Mouse (Mus musculus) neural tube, embryonic 12.5 days (tissue): Measurements from ENCODE around the gene Ldlrad3. TPM values are rescaled to one million over a fixed set of nuclear protein-coding genes. Genes with fewer than 3 reads are reported as not detected.

ENCODE experiments used
- ATAC-seq: fragments of 200-750 bp; cut with Nextera tagmentation; 2 replicates; pipeline ENCODE4 v1.8.0; 2017; ENCODE audit warnings: low read depth, mild to moderate bottlenecking, moderate TSS enrichment, moderate library complexity; ENCODE audit not compliant: low FRiP score
- H3K27ac ChIP-seq: fragments of 300-500 bp; sonication (generic); 2 replicates; pipeline ENCODE4 v1.5.1; 2016
- H3K27me3 ChIP-seq: fragments of 300-500 bp; sonication (generic); replicated peaks from 2 replicates; pipeline ENCODE4 v1.6.1; 2016; ENCODE audit warnings: mild to moderate bottlenecking
- H3K36me3 ChIP-seq: fragments of 300-500 bp; sonication (generic); 2 replicates; pipeline ENCODE4 v1.6.1; 2016; ENCODE audit warnings: mild to moderate bottlenecking
- H3K4me1 ChIP-seq: fragments of 300-500 bp; sonication (generic); 2 replicates; pipeline ENCODE4 v1.6.1; 2016
- H3K4me2 ChIP-seq: fragments of 300-500 bp; sonication (generic); replicated peaks from 2 replicates; pipeline ENCODE4 v1.6.1; 2016; ENCODE audit warnings: mild to moderate bottlenecking
- H3K4me3 ChIP-seq: fragments of 300-500 bp; sonication (generic); 2 replicates; pipeline ENCODE4 v1.5.1; 2016
- H3K9ac ChIP-seq: fragments of 300-500 bp; sonication (generic); 2 replicates; pipeline ENCODE4 v1.6.1; 2016; ENCODE audit warnings: mild to moderate bottlenecking
- H3K9me3 ChIP-seq: fragments of 300-500 bp; sonication (generic); 2 replicates; pipeline ENCODE4 v1.6.1; 2016; ENCODE audit warnings: mild to moderate bottlenecking
- WGBS: fragments of 180-500 bp; shearing (Covaris S2); methylation state at CpG from one replicate; pipeline ENCODE4 v1.1.7; 2016; 5-methylcytosine and 5-hydroxymethylcytosine counted together
- polyA plus RNA-seq: library from polyadenylated mRNA; unstranded; fragments of >200 nt; fragmentation: Nextera tagmentation; extraction: Ambion mirVana; gene quantifications from 2 replicates; pipeline ENCODE4 v1.2.1, GENCODE M21; 2016

The Ldlrad3 gene
- polyA plus RNA-seq, 1 experiment from 2014 or later: 57.9 TPM

GRCm38 (mm10) chr2:101966017-101966416, 220.2 kb downstream of the Ldlrad3 start:
- H3K4me3 ChIP-seq: no peak overlapping the region
- H3K4me2 ChIP-seq: no peak overlapping the region
- 51% methylated on average over 4 of the region's 4 CpGs for WGBS
- no peaks in the 10 kb centered on the region for H3K36me3 ChIP-seq
- no peak for ATAC-seq
- H3K4me1 ChIP-seq: peaks cover 32% of the 10 kb centered on the region
- H3K27me3 ChIP-seq: no peaks in the 10 kb centered on the region
- no peak overlapping the region for H3K27ac ChIP-seq
- no peaks in the 10 kb centered on the region for H3K9me3 ChIP-seq
- no peak overlapping the region for H3K9ac ChIP-seq

DNA sequence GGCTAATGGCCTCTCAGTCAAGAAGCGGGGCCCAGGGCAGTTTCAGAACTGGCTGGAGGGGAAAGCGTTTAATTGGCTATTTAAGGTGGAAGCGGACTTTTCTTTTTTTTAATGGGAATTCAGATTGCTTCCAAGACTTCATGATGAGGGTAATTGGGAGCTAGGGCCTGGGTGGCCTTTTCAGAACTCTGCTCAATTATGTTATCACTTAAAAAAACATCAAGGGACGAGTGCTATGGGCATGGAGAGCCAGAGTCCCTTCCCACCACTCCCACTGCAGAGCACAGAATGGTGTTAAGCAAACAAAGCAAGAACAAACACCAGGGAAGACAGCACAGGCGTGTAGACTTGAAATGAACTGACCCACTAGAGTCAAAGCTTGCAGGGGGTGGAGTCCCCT, 220.7 kb downstream of the Ldlrad3 start:
- Histone ChIP-seq H3K27ac (no peak overlapping the region), H3K4me1 (peaks cover 37% of the 10 kb centered on the region), H3K36me3 (no peaks in the 10 kb centered on the region), H3K9me3 (no peaks in the 10 kb centered on the region), H3K9ac (no peak overlapping the region), H3K27me3 (no peaks in the 10 kb centered on the region), H3K4me3 (no peak overlapping the region), H3K4me2 (no peak overlapping the region)
- ATAC-seq: no peak
- WGBS: 28% methylated on average over 5 of the region's 5 CpGs

DNA sequence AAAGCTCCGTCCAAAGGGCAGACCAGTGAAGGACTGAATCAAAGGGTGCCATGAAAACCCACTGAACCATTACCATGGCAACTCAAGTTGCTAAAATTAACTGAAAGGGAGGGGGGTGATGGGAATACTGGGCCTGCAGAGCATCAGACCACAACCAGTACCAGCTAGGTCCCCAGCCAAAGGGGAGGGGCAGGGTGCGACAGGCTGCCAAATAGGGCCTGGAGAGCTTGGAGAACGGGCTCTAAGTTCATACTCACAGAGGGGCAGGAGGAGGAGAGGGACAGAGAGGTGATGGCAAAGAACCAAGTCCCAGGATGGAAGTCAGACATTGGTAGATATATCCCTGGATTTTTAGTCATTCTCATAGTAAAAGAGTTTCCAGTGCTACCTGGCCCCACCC, 222.8 kb downstream of the Ldlrad3 start:
- Histone ChIP-seq H3K4me2 (no peak overlapping the region), H3K36me3 (no peaks in the 10 kb centered on the region), H3K4me3 (no peak overlapping the region), H3K9me3 (no peaks in the 10 kb centered on the region), H3K9ac (no peak overlapping the region), H3K4me1 (peaks cover 41% of the 10 kb centered on the region), H3K27me3 (no peaks in the 10 kb centered on the region), H3K27ac (no peak overlapping the region)
- no peak for ATAC-seq
- WGBS: 74% methylated on average over 3 of the region's 3 CpGs

GRCm38 (mm10) chr2:101962349-101962748, 223.8 kb downstream of the Ldlrad3 start:
- Histone ChIP-seq H3K36me3 (no peaks in the 10 kb centered on the region), H3K4me2 (no peak overlapping the region), H3K4me1 (peaks cover 36% of the 10 kb centered on the region), H3K27ac (no peak overlapping the region), H3K9ac (no peak overlapping the region), H3K4me3 (no peak overlapping the region), H3K9me3 (no peaks in the 10 kb centered on the region), H3K27me3 (no peaks in the 10 kb centered on the region)
- no peak for ATAC-seq
- WGBS: 72% methylated on average over 7 of the region's 7 CpGs

DNA sequence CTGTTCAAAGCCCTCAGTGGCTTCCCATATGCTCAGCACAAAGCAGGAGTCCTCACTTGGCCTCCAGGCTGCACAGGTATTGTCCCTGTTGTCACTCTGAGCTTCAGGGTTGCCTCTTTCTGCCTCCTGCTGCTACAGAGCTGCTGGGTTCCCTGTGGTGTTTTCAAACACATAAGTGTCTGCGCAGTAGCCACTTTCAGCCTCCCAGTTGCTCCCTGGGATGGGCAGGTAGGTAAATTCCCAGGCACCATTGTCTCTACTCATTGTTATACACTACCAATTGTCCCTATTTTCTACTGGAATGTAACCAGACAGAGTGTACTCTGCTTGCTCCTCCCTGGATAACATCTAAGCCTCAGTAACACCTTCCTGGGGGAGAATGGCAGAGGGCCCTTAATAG, 224.8 kb downstream of the Ldlrad3 start:
- Histone ChIP-seq H3K4me1 (peaks cover 34% of the 10 kb centered on the region), H3K27me3 (no peaks in the 10 kb centered on the region), H3K27ac (no peak overlapping the region), H3K9me3 (no peaks in the 10 kb centered on the region), H3K4me3 (no peak overlapping the region), H3K9ac (no peak overlapping the region), H3K36me3 (no peaks in the 10 kb centered on the region), H3K4me2 (no peak overlapping the region)
- ATAC-seq: peak; percentile 18; the same call in 1 of the 2 replicates
- WGBS: 66% methylated on average over 1 of the region's 1 CpGs

DNA sequence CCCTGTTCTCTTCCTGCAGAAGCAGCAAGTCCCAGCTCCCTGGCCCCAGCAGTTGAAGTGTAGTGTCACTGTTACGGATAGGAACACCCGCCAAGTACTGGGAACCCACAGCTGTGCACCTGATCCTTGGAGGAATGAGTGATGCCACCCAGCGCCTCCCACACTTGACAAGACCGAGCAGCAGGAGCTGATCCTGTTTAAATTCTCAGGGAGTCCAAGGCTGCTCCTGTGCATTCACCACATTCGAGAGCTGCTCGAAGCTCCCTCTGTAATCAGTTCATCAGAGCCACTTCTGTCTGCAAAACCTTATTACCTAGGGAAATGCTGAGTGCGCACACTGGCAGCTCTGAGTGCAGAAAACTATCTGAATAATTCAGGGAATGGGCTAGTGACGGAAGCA, 225.5 kb downstream of the Ldlrad3 start:
- H3K4me3 ChIP-seq: no peak overlapping the region
- ATAC-seq: peak; percentile 13; the same call in 1 of the 2 replicates
- no peaks in the 10 kb centered on the region for H3K36me3 ChIP-seq
- H3K4me2 ChIP-seq: no peak overlapping the region
- H3K27ac ChIP-seq: 0 out of 2 replicates have a peak overlapping the region, but pooled peaks have one; percentile 20
- WGBS: 61% methylated on average over 8 of the region's 8 CpGs
- no peak overlapping the region for H3K9ac ChIP-seq
- peaks cover 32% of the 10 kb centered on the region for H3K4me1 ChIP-seq
- H3K9me3 ChIP-seq: no peaks in the 10 kb centered on the region
- H3K27me3 ChIP-seq: no peaks in the 10 kb centered on the region

- H3K36me3 ChIP-seq: peaks cover 30% of the 10 kb centered on the region
- WGBS: 67% methylated on average over 10 of the region's 10 CpGs
- peaks cover 22% of the 10 kb centered on the region for H3K4me1 ChIP-seq
- no peak overlapping the region for H3K27ac ChIP-seq
- ATAC-seq: no peak
- H3K9me3 ChIP-seq: no peaks in the 10 kb centered on the region
- H3K9ac ChIP-seq: no peak overlapping the region
- no peak overlapping the region for H3K4me3 ChIP-seq
- no peak overlapping the region for H3K4me2 ChIP-seq
- H3K27me3 ChIP-seq: no peaks in the 10 kb centered on the region
Measured at GRCm38 (mm10) chr2:101956125-101956524, 230.1 kb downstream of the Ldlrad3 start.

- no peak overlapping the region for H3K9ac ChIP-seq
- H3K27me3 ChIP-seq: no peaks in the 10 kb centered on the region
- no peak overlapping the region for H3K4me3 ChIP-seq
- H3K9me3 ChIP-seq: no peaks in the 10 kb centered on the region
- WGBS: 90% methylated on average over 8 of the region's 8 CpGs
- ATAC-seq: no peak
- H3K36me3 ChIP-seq: peaks cover 33% of the 10 kb centered on the region
- peaks cover 13% of the 10 kb centered on the region for H3K4me1 ChIP-seq
- H3K27ac ChIP-seq: no peak overlapping the region
- H3K4me2 ChIP-seq: no peak overlapping the region
Measured at GRCm38 (mm10) chr2:101952951-101953361, 233.2 kb downstream of the Ldlrad3 start.

GRCm38 (mm10) chr2:101950716-101951520, 235.3 kb downstream of the Ldlrad3 start:
- WGBS: 81% methylated on average over 7 of the region's 7 CpGs
- Histone ChIP-seq H3K36me3 (peaks cover 33% of the 10 kb centered on the region), H3K4me2 (no peak overlapping the region), H3K9ac (no peak overlapping the region), H3K27ac (no peak overlapping the region), H3K4me3 (no peak overlapping the region), H3K27me3 (no peaks in the 10 kb centered on the region), H3K9me3 (no peaks in the 10 kb centered on the region), H3K4me1 (peaks cover 6% of the 10 kb centered on the region)
- no peak for ATAC-seq

DNA sequence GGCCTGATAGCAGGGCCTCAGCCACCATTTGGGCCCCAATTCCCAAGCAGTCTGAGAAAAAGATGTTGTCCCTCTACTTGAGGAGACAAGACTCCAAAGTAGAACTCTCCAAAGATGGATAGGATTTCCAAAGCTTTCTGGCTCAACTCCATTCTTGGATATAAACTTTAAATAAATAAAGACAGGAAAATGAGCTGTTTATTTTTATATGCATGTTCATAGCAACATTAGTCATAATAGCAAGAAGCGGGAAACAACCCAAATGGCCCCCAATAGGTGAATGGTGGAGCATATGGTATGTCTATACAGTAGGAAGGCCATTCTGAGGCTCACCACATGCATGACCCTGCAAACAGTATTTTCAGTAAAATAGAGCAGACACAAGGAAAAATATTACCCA, 251.2 kb downstream of the Ldlrad3 start:
- H3K9me3 ChIP-seq: no peaks in the 10 kb centered on the region
- no peaks in the 10 kb centered on the region for H3K27me3 ChIP-seq
- no peak for ATAC-seq
- no peak overlapping the region for H3K4me2 ChIP-seq
- H3K36me3 ChIP-seq: no peaks in the 10 kb centered on the region
- H3K4me1 ChIP-seq: 0 out of 2 replicates have a peak, but pooled peaks cover 2% of the 10 kb centered on the region
- H3K9ac ChIP-seq: no peak overlapping the region
- H3K4me3 ChIP-seq: no peak overlapping the region
- H3K27ac ChIP-seq: no peak overlapping the region
- WGBS: 89% methylated on average over 1 of the region's 1 CpGs

DNA sequence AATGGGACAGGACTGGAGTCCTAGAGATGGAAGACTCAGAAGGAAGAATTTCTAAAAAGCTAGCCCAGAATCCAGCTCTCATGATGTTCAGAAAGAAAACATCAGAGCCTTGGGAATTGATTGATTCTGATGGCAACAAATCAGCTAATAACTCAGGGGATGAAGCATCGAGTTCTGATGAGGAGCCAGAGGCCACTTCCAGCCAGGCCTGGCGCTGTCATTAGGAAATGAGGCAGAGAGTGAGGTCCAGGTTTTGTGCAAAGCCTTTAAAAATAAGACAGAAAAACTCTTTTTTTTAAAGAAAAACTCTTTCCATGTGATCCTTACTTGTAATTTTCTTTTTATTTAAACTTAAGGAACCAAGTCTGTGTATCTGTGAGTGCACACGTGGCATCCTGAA, 252.9 kb downstream of the Ldlrad3 start:
- no peak overlapping the region for H3K4me2 ChIP-seq
- no peaks in the 10 kb centered on the region for H3K27me3 ChIP-seq
- H3K36me3 ChIP-seq: no peaks in the 10 kb centered on the region
- ATAC-seq: no peak
- no peak overlapping the region for H3K4me3 ChIP-seq
- H3K27ac ChIP-seq: no peak overlapping the region
- 0 out of 2 replicates have a peak, but pooled peaks cover 2% of the 10 kb centered on the region for H3K4me1 ChIP-seq
- H3K9me3 ChIP-seq: no peaks in the 10 kb centered on the region
- H3K9ac ChIP-seq: no peak overlapping the region
- 84% methylated on average over 3 of the region's 3 CpGs for WGBS

DNA sequence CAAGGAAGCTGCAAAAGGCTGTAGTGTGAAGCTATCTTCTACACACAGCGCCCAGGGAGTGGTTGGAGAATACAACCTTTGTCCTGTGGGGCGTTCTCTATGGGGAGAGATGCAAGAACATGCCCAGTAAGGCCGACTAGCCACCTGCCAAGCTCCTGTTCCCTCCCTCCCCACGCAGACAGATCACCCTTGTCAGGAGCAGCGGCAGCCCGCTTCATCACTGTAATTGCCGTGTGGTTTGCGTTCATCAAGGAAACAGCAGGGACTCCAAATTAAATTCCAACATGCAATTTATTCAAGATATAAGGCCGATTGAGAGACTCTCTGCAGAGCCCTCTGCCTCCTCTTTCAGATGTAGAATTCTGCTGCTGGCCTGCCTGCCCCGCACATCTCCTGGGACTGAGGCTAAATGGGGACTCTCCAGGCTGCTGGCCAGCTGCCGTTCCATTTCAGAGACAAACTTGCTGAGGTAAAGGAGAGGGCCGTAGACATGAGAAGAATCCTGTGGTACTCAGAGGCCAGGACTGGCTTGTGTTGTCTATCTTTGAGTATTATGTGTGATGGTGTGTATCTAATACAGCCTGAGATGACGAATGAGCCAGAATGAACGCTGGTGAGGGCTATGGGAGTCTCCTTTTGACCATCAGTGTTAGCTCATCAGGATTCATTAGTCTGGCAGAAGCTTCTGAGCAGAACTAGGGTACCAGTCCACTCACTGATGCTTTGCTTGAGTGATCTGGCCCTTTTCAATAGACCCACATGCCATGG, 253.8 kb downstream of the Ldlrad3 start:
- 74% methylated on average over 14 of the region's 14 CpGs for WGBS
- no peak overlapping the region for H3K4me2 ChIP-seq

More for the DNA sequence above, 253.8 kb downstream of the Ldlrad3 start:
- Histone ChIP-seq H3K9me3 (no peaks in the 10 kb centered on the region), H3K27ac (no peak overlapping the region), H3K4me3 (no peak overlapping the region), H3K36me3 (no peaks in the 10 kb centered on the region), H3K9ac (no peak overlapping the region), H3K4me1 (0 out of 2 replicates have a peak, but pooled peaks cover 2% of the 10 kb centered on the region), H3K27me3 (no peaks in the 10 kb centered on the region)
- ATAC-seq: 0 out of 2 replicates have a peak, but pooled peaks have one; percentile 21
